Mouse (Mus musculus): Measurements from ENCODE around the gene Pef1.

DNA sequence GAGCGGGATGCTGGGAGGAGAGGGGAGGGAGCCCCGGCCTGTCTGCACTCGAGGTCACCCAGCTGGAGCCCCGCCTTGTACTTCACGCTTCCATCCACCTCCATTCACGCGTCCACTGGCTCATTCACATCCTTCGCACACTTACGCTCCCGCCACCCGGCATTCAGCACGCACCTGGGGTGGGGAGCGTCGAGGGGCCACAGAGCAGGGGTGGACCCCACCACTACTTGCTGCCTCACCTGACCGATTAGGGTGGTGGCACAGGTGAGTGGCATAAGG lies 36.8 kb downstream of the Pef1 start, which contains the start of gene Hcrtr1:
- TF ChIP-seq CTCF (IDR thresholded peaks at IDR 0.05; ENCODE audit: extremely low read depth, insufficient read depth, insufficient read length, insufficient replicate concordance) (no peak), POLR2A (IDR thresholded peaks at IDR 0.05; ENCODE audit: low read depth, low read length) (no peak)

Measured in spleen, adult 2 months (tissue).